Mouse (Mus musculus) embryo, embryonic 9.5 days (tissue): Measurements from ENCODE around the gene Shank2.

Source experiments
- DNase-seq: peaks from one replicate; pipeline ENCODE4 v3.0.0-alpha.2; 2017; ENCODE audit errors: extremely low spot score

Gene Shank2

GRCm38 (mm10) chr7:144420552-144420951, 418.8 kb downstream of the Shank2 start:
- no peak for DNase-seq

- no peak for DNase-seq
These were observed 419.8 kb downstream of the Shank2 start for GRCm38 (mm10) chr7:144421478-144421877.

- peak; percentile 55 for DNase-seq
These were observed 424.2 kb downstream of the Shank2 start for GRCm38 (mm10) chr7:144425953-144426352.

DNA sequence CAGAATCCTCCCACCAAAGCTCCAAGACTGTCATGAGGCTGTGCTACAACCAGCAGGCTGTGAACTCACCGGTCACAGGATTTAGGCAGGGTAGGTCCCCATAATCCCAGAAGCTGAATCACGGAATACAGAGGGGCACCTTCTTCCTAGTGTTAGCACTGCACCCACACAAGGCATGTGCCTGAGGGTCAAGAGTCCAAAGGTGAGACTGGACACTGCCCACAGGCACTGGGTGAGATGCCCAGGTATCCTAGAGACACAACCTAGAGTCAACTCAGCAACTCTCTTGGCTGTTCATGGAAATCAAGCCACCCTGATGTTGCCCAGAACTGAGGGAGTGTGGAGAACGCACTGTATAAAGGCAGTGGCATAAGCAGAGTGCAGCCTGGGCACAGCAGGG, 424.9 kb downstream of the Shank2 start:
- no peak for DNase-seq

GRCm38 (mm10) chr7:144427460-144427859, 425.7 kb downstream of the Shank2 start:
- no peak for DNase-seq

DNA sequence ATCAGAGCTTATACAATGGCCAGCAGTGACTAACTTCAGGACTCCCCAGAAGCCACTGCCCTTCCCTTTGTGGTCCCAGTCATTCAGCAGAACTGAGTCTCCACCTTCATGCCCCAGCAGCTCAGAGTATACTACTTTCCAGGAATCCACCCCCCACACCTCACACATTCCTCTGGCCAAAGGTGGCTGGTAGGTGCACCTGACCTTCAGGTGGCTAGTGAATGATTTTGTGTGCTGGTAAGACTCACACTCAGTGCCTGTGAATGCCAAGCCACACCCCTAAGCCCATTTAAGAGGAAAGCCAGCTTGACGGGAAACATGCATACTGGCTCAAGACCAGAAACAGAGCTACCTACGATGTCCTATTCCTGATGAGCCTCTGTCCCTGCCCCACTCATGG, 431.2 kb downstream of the Shank2 start:
- DNase-seq: no peak

DNA sequence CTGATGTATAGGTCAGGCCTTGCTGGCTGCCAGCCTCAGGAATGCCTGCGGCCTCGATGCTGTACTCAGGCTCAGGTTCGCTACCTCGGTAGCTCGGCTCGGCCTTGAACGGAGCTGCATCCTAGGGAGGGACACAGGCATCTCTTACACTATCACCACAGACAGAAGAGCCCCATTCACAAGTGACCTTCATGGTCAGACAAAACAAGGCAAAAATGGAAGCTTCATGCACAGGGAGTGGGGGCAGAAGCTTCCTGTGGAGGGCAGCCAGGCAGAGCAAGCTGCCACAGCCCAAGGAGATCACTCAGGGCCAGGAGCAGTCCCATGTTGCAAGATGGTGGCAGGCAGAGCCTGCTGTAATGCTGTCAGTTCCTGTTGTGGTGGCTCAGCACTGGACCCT, 437.1 kb downstream of the Shank2 start:
- DNase-seq: no peak

DNA sequence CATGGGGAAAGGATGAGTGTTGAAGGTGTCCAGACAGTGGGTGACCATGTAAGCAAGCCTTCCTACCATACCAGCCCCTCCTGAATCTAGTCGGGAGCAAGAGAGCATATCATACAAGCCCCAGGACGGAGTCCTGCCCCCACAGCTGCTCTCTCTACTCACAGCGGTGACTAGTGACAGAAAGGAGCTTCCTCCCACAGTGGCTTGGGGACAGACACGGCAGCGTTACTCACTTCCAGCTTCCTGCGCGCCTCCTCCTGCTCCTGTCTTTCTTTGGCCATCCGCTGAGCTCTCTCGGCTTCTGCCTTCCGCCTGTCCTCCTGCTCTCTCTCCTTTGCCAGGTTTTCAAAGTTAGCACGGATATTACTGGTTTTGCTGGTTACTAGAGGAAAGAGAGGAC, 439.7 kb downstream of the Shank2 start:
- no peak for DNase-seq

- DNase-seq: no peak
These were observed 440.2 kb downstream of the Shank2 start for GRCm38 (mm10) chr7:144441976-144442375.

- DNase-seq: no peak
These were observed 443.1 kb downstream of the Shank2 start for GRCm38 (mm10) chr7:144444788-144445187.

- DNase-seq: no peak
These were observed 445.4 kb downstream of the Shank2 start for GRCm38 (mm10) chr7:144447146-144447545.

DNA sequence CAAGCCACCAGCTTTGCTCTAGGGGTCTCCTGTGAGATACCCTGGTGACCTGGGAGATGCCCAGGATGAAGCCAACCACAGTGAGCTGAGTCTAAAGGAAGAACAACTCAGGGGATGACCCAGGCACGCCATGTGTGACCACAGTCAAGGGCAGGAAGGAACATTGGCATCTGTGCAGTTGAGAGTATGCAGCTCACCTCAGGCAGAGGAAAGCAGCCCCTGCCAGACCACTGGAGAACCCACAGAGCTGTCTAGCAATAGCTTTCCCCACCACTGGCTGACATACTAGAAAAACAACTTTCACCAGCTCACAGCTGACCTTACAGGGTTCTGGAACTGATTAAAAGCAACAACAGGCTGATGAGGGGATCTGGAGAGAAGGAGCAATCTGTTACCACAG, 446.5 kb downstream of the Shank2 start:
- DNase-seq: no peak

DNA sequence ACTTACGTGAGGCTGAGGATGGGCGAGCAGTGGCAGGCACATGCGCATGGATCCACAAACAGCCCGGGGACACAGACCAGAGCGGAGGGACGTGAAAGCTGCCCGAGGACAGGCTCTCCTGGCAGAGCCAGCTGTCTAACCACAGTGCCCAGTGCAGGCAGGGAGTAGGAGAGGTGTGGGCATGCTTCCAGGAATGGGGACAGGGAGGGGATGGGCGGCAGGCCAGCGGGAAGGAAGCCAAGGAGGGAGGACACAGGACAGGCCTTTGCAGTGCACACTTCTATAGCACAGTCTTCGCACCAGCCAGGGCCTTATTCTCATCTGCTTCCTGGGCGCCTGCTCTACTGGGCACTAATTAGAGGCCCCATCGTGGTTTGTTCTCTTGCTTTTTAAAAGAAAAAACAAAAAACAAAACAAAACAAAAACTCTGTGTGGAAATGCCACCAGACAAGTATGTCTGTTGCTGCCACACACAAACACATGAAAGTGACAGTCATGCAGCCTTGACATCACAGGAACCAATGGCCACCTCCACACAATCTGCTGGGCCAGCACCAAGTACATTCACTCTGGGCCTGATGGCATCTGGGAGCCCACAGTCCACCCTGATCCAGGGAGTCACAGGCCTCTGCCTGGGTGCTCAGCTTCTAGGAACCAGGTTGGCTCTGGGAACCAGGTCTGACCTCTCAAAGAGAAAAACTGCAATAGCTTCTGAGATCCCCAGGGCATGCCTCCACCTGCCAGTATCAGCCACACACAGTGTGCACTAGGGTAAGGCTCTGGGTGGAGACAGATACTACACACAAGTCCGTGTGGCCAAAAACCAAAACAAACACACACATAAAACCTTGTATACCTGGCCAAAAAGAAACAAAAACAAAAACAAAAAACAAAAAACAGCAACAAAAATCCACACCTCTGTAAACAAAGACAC, 448.2 kb downstream of the Shank2 start:
- DNase-seq: no peak

GRCm38 (mm10) chr7:144450661-144451060, 448.9 kb downstream of the Shank2 start:
- no peak for DNase-seq

DNA sequence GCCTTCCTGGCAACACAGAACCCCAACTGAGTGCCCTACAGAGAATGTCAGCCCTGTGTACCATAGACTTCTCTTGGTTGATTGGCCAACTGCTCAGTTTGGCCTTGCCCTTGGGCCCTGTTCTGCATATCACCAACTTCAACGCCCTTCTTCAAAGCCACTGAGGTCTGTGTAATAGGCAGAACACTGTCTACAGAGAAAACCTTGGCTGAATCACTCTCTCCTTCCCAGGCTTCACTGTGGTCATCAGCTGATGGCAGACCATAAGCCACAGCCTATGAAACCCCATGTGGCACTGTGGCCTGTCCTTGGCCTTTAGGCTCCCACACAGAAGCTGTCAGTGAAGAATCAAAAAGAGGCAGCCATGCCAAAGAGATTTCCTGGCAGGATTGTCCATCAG, 457.2 kb downstream of the Shank2 start:
- no peak for DNase-seq

DNA sequence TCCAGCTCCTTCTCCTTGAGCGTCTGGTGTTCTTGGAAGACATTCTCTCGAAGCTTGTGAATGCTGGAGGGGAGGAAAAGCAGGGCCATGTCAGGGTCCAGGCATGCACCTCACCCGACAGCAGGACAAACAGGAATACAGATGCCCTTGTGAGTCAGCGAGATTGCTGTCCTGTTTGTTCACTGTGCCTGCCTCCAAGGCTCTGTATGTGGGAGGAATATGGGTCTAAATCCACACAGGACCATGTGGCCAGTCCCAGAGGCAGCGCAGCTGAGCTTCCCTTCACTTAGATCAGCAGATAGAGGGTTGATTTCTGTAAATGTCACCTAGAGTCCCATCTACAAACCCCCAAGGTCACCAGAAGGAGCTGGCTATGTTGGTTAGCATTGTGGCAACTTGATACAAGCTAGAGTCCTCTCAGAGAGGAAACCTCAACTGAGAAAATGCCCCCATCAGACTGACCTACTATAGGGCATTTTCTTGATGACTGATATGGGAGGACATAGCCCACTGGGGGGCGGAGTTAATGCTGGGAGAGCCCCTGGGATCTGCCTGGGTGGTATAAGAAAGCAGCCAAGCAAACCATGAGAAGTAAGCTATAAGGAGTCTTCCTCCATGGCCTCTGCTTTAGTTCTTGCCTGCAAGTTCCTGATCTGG, 459.6 kb downstream of the Shank2 start:
- DNase-seq: no peak

- no peak for DNase-seq
These were observed 460.8 kb downstream of the Shank2 start for GRCm38 (mm10) chr7:144462577-144462976.

DNA sequence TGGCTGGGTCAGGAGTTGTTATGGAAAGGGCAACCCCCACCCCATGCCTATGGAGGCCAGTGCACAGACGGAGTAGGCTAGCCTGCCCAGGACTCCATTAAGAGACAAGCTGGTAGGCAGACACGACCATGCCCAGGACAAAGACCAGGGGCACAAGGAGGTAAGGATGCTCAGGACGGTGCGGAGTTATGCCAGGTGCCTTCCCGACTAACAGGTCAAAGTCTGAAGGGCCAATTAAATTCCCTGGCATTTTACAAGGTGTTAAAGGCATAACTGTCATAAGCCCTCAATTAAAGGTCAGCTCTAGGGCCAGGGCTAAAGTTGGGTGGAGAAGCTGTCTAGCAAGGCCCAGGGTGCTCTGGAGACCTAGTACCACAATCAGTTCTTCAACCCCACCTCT, 467.0 kb downstream of the Shank2 start:
- no peak for DNase-seq

- DNase-seq: peak; percentile 10
These were observed 467.5 kb downstream of the Shank2 start for GRCm38 (mm10) chr7:144469181-144469641.

DNA sequence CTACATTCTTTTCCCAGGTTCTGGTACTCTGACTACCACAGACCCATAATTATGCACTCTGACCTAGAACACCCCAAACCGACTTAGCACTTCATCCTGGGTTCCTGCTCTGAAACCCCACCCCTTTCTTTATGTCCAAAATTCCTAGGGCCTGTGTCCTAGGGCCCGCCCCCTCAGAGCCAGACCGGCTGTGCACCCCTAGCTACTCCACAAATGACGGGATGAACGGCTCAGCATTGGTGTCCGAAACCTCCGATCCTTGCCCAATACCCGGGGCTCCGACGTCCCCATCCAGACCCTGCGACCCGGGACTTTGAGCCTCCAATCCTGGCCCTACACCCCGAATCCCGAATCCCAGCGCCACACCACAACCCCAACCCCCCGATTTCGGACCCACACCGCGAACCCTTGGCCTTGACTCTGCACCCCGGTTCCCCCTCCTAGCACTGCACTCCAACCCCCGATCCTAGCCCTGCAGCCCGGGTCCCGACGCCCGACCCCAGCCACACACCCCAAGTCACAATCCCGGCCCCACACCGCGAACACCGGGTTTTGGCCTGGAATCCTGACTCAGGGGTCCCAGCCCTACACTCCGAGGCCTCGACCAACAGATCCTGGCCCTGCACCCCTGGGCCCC, 468.3 kb downstream of the Shank2 start:
- no peak for DNase-seq

DNA sequence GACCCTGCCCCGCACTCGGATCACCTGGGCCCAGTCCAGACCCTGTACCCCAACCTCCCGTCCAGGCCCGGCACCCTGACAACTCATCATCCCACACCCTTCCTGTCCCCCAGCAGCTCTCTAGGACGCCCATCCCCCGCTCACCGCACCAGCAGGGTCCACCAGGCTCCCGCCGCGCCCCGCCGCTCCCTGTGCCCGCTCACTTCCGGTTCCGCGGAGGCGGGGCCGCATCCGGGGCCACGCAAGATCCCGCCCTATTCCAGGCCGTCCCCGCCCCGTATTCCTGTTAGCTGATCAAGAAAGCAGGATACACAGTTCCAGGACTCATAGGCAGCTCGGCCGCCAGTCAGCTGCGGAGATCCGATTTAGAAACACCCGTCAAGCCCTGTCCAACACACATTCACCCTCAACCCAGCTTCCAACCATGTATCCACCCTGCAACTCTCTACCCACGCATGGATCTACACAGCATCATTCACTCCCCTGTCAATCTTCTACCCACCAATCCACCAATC, 468.9 kb downstream of the Shank2 start, which contains the start of gene Cttn:
Cttn (minus strand) TSS at position 465 of the 515 bp plus-strand sequence.
- peak; percentile 92 for DNase-seq

DNA sequence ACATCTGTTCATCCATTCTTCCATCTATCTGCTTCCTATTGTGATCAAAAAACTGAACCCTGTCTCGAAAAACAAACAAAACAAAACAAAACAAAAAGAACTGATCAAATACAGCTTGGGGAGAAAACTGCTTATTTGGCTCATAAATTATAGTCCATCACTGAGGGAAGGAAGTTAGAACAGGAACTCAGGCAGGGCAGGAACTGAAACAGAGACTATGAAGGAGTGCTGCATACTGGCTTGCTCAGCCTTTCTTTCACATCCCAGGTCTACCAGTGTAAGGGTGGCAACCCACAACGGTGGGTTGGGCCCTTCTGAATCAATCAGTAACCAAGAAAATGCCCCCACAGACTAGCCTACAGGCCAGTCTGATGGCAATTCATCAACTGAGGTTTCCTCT, 469.4 kb downstream of the Shank2 start:
- no peak for DNase-seq
